Mouse (Mus musculus): Measurements from ENCODE around the gene Zfhx2.
A peak's percentile ranks its signal among the peaks of the same experiment; 100 is the strongest.
"Not testable (repeated sequence)": the region's sequence is repeated elsewhere in the genome, so short reads cannot be mapped to it uniquely, and the experiment has no call there.

The Zfhx2 gene

GRCm38 (mm10) chr14:55077481-55078365 is 14.4 kb downstream of the Zfhx2 start:
- no peak for DNase-seq

GRCm38 (mm10) chr14:55076956-55077355 is 15.2 kb downstream of the Zfhx2 start:
- no peak for DNase-seq

GRCm38 (mm10) chr14:55076224-55076623 is 15.9 kb downstream of the Zfhx2 start:
- DNase-seq = no peak

GRCm38 (mm10) chr14:55074416-55074815 is 17.7 kb downstream of the Zfhx2 start:
- no peak for DNase-seq

GRCm38 (mm10) chr14:55071756-55072155 is 20.4 kb downstream of the Zfhx2 start:
- DNase-seq = no peak

GRCm38 (mm10) chr14:55066042-55066441 is 26.1 kb downstream of the Zfhx2 start:
- no peak for DNase-seq

- no peak for DNase-seq
These were observed 26.7 kb downstream of the Zfhx2 start for GRCm38 (mm10) chr14:55065391-55065790.

GRCm38 (mm10) chr14:55064481-55065370 is 27.4 kb downstream of the Zfhx2 start:
- DNase-seq = no peak

- DNase-seq = no peak
These were observed 28.3 kb downstream of the Zfhx2 start for GRCm38 (mm10) chr14:55063581-55064381.

- no peak for DNase-seq
These were observed 29.0 kb downstream of the Zfhx2 start for GRCm38 (mm10) chr14:55063117-55063516.

GRCm38 (mm10) chr14:55062626-55063025 is 29.5 kb downstream of the Zfhx2 start:
- DNase-seq = no peak

GRCm38 (mm10) chr14:55061845-55062244 is 30.3 kb downstream of the Zfhx2 start:
- no peak for DNase-seq

GRCm38 (mm10) chr14:55059931-55060330 is 32.2 kb downstream of the Zfhx2 start:
- no peak for DNase-seq

- no peak for DNase-seq
These were observed 33.1 kb downstream of the Zfhx2 start for GRCm38 (mm10) chr14:55059009-55059408.

- DNase-seq = peak; percentile 46 to 64
These were observed 36.8 kb downstream of the Zfhx2 start for GRCm38 (mm10) chr14:55055167-55055834.

GRCm38 (mm10) chr14:55054191-55054749 is 37.9 kb downstream of the Zfhx2 start:
- DNase-seq = no peak

GRCm38 (mm10) chr14:55053708-55054190 is 38.4 kb downstream of the Zfhx2 start:
- no peak for DNase-seq

GRCm38 (mm10) chr14:55053050-55053449 is 39.1 kb downstream of the Zfhx2 start:
- DNase-seq = no peak

- DNase-seq = peak in 1 of 2 experiments; percentile 19
These were observed 39.6 kb downstream of the Zfhx2 start for GRCm38 (mm10) chr14:55052496-55052895.

GRCm38 (mm10) chr14:55047971-55048531 is 44.1 kb downstream of the Zfhx2 start:
- DNase-seq = no peak

- not testable (repeated sequence) for DNase-seq
These were observed 48.4 kb downstream of the Zfhx2 start for GRCm38 (mm10) chr14:55043694-55044093.

Measured in lung, adult 18-20 months (tissue).